Mouse (Mus musculus): ENCODE measurements around the gene 9530068E07Rik. TPM values are rescaled to one million over a fixed set of nuclear protein-coding genes. Genes with fewer than 3 reads are reported as not detected.
A peak's percentile ranks its signal among the peaks of the same experiment; 100 is the strongest.

9530068E07Rik gene
- polyA plus RNA-seq, 1 experiment from 2014 or later = 155 TPM

GRCm38 (mm10) chr11:52433797-52434195, 37.6 kb downstream of the 9530068E07Rik start:
- Histone ChIP-seq H3K27me3 (replicated peaks; ENCODE audit: insufficient read depth, low read length) (no peaks in the 10 kb centered on the region), H3K4me1 (ENCODE audit: insufficient read depth, low read depth, low read length) (no peaks in the 10 kb centered on the region), H3K36me3 (ENCODE audit: insufficient read depth, low read length) (no peaks in the 10 kb centered on the region), H3K27ac (ENCODE audit: low read length) (no peak overlapping the region), H3K4me3 (ENCODE audit: low read depth, low read length) (no peak overlapping the region), H3K9ac (replicated peaks; ENCODE audit: low read depth) (no peak overlapping the region), H3K9me3 (ENCODE audit: low read length) (no peaks in the 10 kb centered on the region), H3K4me2 (replicated peaks; ENCODE audit: low read depth, low read length) (no peak overlapping the region)
- TF ChIP-seq EP300 (IDR thresholded peaks at IDR 0.05) = no peak
- TF ChIP-seq CTCF (IDR thresholded peaks at IDR 0.05) = no peak
- ATAC-seq = no peak
- no peak for DNase-seq (ENCODE audit: low spot score)
- WGBS = 71% methylated on average over 2 of the region's 2 CpGs

DNA sequence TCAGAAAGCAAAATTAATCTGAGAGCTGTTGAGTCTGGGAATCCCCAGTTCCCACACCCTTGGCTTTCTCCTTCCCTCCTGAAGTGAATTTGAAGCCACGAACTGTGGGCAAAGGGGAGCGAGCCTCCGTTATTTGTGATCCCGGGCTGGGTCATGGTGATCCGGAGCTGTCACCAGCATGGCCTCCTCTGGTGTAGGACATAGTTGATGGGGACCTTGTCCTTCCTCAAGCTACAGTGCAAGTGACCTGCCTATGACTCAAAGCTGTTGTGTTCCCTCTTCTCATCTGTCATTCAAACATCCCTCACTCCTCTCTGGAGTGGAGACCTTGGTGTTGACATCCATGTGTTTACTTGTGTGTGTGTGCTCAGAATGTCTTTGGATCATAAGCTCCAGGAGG, 39.2 kb downstream of the 9530068E07Rik start:
- Histone ChIP-seq H3K9ac (replicated peaks; ENCODE audit: low read depth) (no peak overlapping the region), H3K27me3 (replicated peaks; ENCODE audit: insufficient read depth, low read length) (no peaks in the 10 kb centered on the region), H3K27ac (ENCODE audit: low read length) (no peak overlapping the region), H3K4me1 (ENCODE audit: insufficient read depth, low read depth, low read length) (no peaks in the 10 kb centered on the region), H3K4me2 (replicated peaks; ENCODE audit: low read depth, low read length) (no peak overlapping the region), H3K4me3 (ENCODE audit: low read depth, low read length) (no peak overlapping the region), H3K9me3 (ENCODE audit: low read length) (no peaks in the 10 kb centered on the region), H3K36me3 (ENCODE audit: insufficient read depth, low read length) (no peaks in the 10 kb centered on the region)
- no peak for DNase-seq (ENCODE audit: low spot score)
- TF ChIP-seq EP300 (IDR thresholded peaks at IDR 0.05) (no peak), CTCF (IDR thresholded peaks at IDR 0.05) (no peak)
- 75% methylated on average over 5 of the region's 5 CpGs for WGBS
- ATAC-seq = no peak

DNA sequence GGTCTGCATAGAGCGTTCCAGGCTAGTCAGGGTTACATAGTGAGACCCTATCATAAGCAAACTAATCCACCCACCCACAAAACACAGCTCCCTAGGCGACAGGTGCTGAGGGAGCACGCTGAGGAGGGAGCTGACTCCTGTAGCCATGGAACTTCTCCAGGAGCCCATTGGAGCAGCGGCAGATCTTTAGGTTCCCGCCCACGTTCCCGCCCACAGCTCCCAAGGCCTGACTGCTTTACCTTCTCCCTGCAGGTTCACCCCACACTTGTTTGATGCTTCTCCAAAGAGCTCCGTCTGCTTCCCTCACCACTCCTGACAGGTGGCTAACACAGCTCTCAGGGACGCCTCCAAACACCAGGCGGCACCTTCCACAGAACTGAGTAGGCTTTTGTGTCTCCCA, 40.9 kb downstream of the 9530068E07Rik start:
- WGBS = 20% methylated on average over 10 of the region's 10 CpGs
- H3K27ac ChIP-seq (ENCODE audit: low read length) = no peak overlapping the region
- ATAC-seq (peak; percentile 45), DNase-seq (ENCODE audit: low spot score) (peak; percentile 47)
- TF ChIP-seq CTCF (IDR thresholded peaks at IDR 0.05) (no peak), EP300 (IDR thresholded peaks at IDR 0.05) (no peak)
- 0 out of 2 replicates have a peak overlapping the region, but pooled peaks have one; percentile 22 for H3K4me2 ChIP-seq (replicated peaks; ENCODE audit: low read depth, low read length)
- no peaks in the 10 kb centered on the region for H3K4me1 ChIP-seq (ENCODE audit: insufficient read depth, low read depth, low read length)
- H3K9me3 ChIP-seq (ENCODE audit: low read length) = no peaks in the 10 kb centered on the region
- H3K4me3 ChIP-seq (ENCODE audit: low read depth, low read length) = no peak overlapping the region
- H3K36me3 ChIP-seq (ENCODE audit: insufficient read depth, low read length) = no peaks in the 10 kb centered on the region
- no peaks in the 10 kb centered on the region for H3K27me3 ChIP-seq (replicated peaks; ENCODE audit: insufficient read depth, low read length)
- H3K9ac ChIP-seq (replicated peaks; ENCODE audit: low read depth) = no peak overlapping the region

DNA sequence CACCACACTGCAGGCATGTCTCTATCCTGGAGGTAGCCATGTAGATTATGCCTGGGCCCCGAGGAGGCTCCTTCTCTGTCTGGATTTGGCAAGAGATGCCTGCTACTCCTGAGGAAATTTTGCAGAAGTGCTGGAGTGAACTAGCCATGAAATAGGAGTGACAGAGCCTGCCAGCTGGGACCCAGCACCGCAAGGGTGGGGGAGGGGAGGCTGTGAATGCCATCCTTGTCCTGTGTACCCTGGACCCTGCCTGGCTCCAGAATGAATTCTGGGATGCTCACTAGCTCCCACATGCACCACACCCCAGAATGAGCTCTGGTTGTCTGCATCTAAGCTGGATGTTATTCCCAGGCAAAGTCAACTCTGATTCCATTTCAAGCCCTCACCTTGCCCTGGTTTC, 44.9 kb downstream of the 9530068E07Rik start:
- no peaks in the 10 kb centered on the region for H3K27me3 ChIP-seq (replicated peaks; ENCODE audit: insufficient read depth, low read length)
- H3K9ac ChIP-seq (replicated peaks; ENCODE audit: low read depth) = no peak overlapping the region
- H3K4me1 ChIP-seq (ENCODE audit: insufficient read depth, low read depth, low read length) = no peaks in the 10 kb centered on the region
- no peak overlapping the region for H3K27ac ChIP-seq (ENCODE audit: low read length)
- no peak for DNase-seq (ENCODE audit: low spot score)
- no peaks in the 10 kb centered on the region for H3K9me3 ChIP-seq (ENCODE audit: low read length)
- no peak overlapping the region for H3K4me2 ChIP-seq (replicated peaks; ENCODE audit: low read depth, low read length)
- 55% methylated on average over 2 of the region's 2 CpGs for WGBS
- H3K36me3 ChIP-seq (ENCODE audit: insufficient read depth, low read length) = no peaks in the 10 kb centered on the region
- no peak overlapping the region for H3K4me3 ChIP-seq (ENCODE audit: low read depth, low read length)
- no peak for ATAC-seq
- TF ChIP-seq EP300 (IDR thresholded peaks at IDR 0.05) (no peak), CTCF (IDR thresholded peaks at IDR 0.05) (no peak)

GRCm38 (mm10) chr11:52447242-52447641, 51.0 kb downstream of the 9530068E07Rik start:
- Histone ChIP-seq H3K4me3 (ENCODE audit: low read depth, low read length) (no peak overlapping the region), H3K36me3 (ENCODE audit: insufficient read depth, low read length) (no peaks in the 10 kb centered on the region), H3K4me2 (replicated peaks; ENCODE audit: low read depth, low read length) (no peak overlapping the region), H3K4me1 (ENCODE audit: insufficient read depth, low read depth, low read length) (no peaks in the 10 kb centered on the region), H3K27ac (ENCODE audit: low read length) (no peak overlapping the region), H3K27me3 (replicated peaks; ENCODE audit: insufficient read depth, low read length) (no peaks in the 10 kb centered on the region), H3K9me3 (ENCODE audit: low read length) (no peaks in the 10 kb centered on the region), H3K9ac (replicated peaks; ENCODE audit: low read depth) (no peak overlapping the region)
- TF ChIP-seq CTCF (IDR thresholded peaks at IDR 0.05) = no peak
- no peak for TF ChIP-seq EP300 (IDR thresholded peaks at IDR 0.05)
- WGBS = 17% methylated on average over 4 of the region's 4 CpGs
- DNase-seq (ENCODE audit: low spot score) (peak; percentile 59), ATAC-seq (peak; percentile 76)

GRCm38 (mm10) chr11:52449004-52449403, 52.8 kb downstream of the 9530068E07Rik start:
- no peaks in the 10 kb centered on the region for H3K9me3 ChIP-seq (ENCODE audit: low read length)
- no peaks in the 10 kb centered on the region for H3K36me3 ChIP-seq (ENCODE audit: insufficient read depth, low read length)
- TF ChIP-seq CTCF (IDR thresholded peaks at IDR 0.05) = no peak
- TF ChIP-seq EP300 (IDR thresholded peaks at IDR 0.05) = no peak
- DNase-seq (ENCODE audit: low spot score) (no peak), ATAC-seq (no peak)
- H3K4me1 ChIP-seq (ENCODE audit: insufficient read depth, low read depth, low read length) = no peaks in the 10 kb centered on the region
- 44% methylated on average over 3 of the region's 3 CpGs for WGBS
- H3K27ac ChIP-seq (ENCODE audit: low read length) = no peak overlapping the region
- no peak overlapping the region for H3K4me3 ChIP-seq (ENCODE audit: low read depth, low read length)
- H3K27me3 ChIP-seq (replicated peaks; ENCODE audit: insufficient read depth, low read length) = no peaks in the 10 kb centered on the region
- no peak overlapping the region for H3K9ac ChIP-seq (replicated peaks; ENCODE audit: low read depth)
- no peak overlapping the region for H3K4me2 ChIP-seq (replicated peaks; ENCODE audit: low read depth, low read length)

GRCm38 (mm10) chr11:52458281-52458680, 62.1 kb downstream of the 9530068E07Rik start:
- 79% methylated on average over 5 of the region's 5 CpGs for WGBS
- TF ChIP-seq EP300 (IDR thresholded peaks at IDR 0.05) = no peak
- no peak for TF ChIP-seq CTCF (IDR thresholded peaks at IDR 0.05)
- Histone ChIP-seq H3K36me3 (ENCODE audit: insufficient read depth, low read length) (no peaks in the 10 kb centered on the region), H3K4me2 (replicated peaks; ENCODE audit: low read depth, low read length) (no peak overlapping the region), H3K27me3 (replicated peaks; ENCODE audit: insufficient read depth, low read length) (no peaks in the 10 kb centered on the region), H3K4me1 (ENCODE audit: insufficient read depth, low read depth, low read length) (no peaks in the 10 kb centered on the region), H3K9ac (replicated peaks; ENCODE audit: low read depth) (no peak overlapping the region), H3K4me3 (ENCODE audit: low read depth, low read length) (no peak overlapping the region), H3K9me3 (ENCODE audit: low read length) (no peaks in the 10 kb centered on the region), H3K27ac (ENCODE audit: low read length) (no peak overlapping the region)
- ATAC-seq (no peak), DNase-seq (ENCODE audit: low spot score) (no peak)

Other genes starting within 250 kb of the 9530068E07Rik start
- gene Olfr1371, start 182.4 kb upstream of the 9530068E07Rik start, polyA plus RNA-seq (2015; fragmentation: Nextera tagmentation; extraction: Ambion mirVana) = not detected in 2 replicates
- 552 and 571 TPM in 2 replicates for gene Skp1a, start 164.4 kb upstream of the 9530068E07Rik start, polyA plus RNA-seq (2015; fragmentation: Nextera tagmentation; extraction: Ambion mirVana)
- 14.7 and 14.8 TPM in 2 replicates for gene Tcf7, start 113.4 kb upstream of the 9530068E07Rik start, polyA plus RNA-seq (2015; fragmentation: Nextera tagmentation; extraction: Ambion mirVana)
- 127 and 140 TPM in 2 replicates for gene Vdac1, start 35.6 kb upstream of the 9530068E07Rik start, polyA plus RNA-seq (2015; fragmentation: Nextera tagmentation; extraction: Ambion mirVana)